Mouse (Mus musculus) NIH3T3 (cell line): Measurements from ENCODE around the gene Cbr3.
A peak's percentile ranks its signal among the peaks of the same experiment; 100 is the strongest.
"Not testable (repeated sequence)": the region's sequence is repeated elsewhere in the genome, so short reads cannot be mapped to it uniquely, and the experiment has no call there.

ENCODE experiments used
- DNase-seq: peaks from one replicate; pipeline ENCODE4 v3.0.0-alpha.2; 2012; ENCODE audit warnings: low read depth

Cbr3 gene

GRCm38 (mm10) chr16:93682689-93683507 lies at the start of gene Cbr3:
Gene Cbr3, plus strand, starts transcription at chr16:93683215.
- peak; percentile 81 for DNase-seq

- DNase-seq: peak; percentile 62
Observed at GRCm38 (mm10) chr16:93644006-93644405, 39.0 kb upstream of the Cbr3 start.

GRCm38 (mm10) chr16:93648441-93649183 lies 34.4 kb upstream of the Cbr3 start:
- DNase-seq: no peak

GRCm38 (mm10) chr16:93667976-93668375 lies 15.0 kb upstream of the Cbr3 start:
- DNase-seq: no peak

- no peak for DNase-seq
Observed at GRCm38 (mm10) chr16:93669521-93669920, 13.5 kb upstream of the Cbr3 start.

- DNase-seq: not testable (repeated sequence)
Observed at GRCm38 (mm10) chr16:93670466-93670865, 12.5 kb upstream of the Cbr3 start.

GRCm38 (mm10) chr16:93671064-93671463 lies 12.0 kb upstream of the Cbr3 start:
- no peak for DNase-seq

GRCm38 (mm10) chr16:93676376-93676775 lies 6.6 kb upstream of the Cbr3 start:
- no peak for DNase-seq

- DNase-seq: no peak
Observed at GRCm38 (mm10) chr16:93678206-93678605, 4.8 kb upstream of the Cbr3 start.

GRCm38 (mm10) chr16:93679165-93679564 lies 3.9 kb upstream of the Cbr3 start:
- no peak for DNase-seq

- DNase-seq: peak; percentile 67
Observed at GRCm38 (mm10) chr16:93682156-93682688, 793 bp upstream of the Cbr3 start.

GRCm38 (mm10) chr16:93683508-93684236 lies 657 bp downstream of the Cbr3 start:
- DNase-seq: peak; percentile 61

- peak; percentile 13 for DNase-seq
Observed at GRCm38 (mm10) chr16:93684441-93684840, 1.4 kb downstream of the Cbr3 start.

GRCm38 (mm10) chr16:93685783-93686182 lies 2.8 kb downstream of the Cbr3 start:
- not testable (repeated sequence) for DNase-seq

GRCm38 (mm10) chr16:93686421-93686820 lies 3.4 kb downstream of the Cbr3 start:
- no peak for DNase-seq

GRCm38 (mm10) chr16:93686945-93687344 lies 3.9 kb downstream of the Cbr3 start:
- DNase-seq: peak; percentile 64

- DNase-seq: no peak
Observed at GRCm38 (mm10) chr16:93691206-93691841, 8.3 kb downstream of the Cbr3 start.

- DNase-seq: no peak
Observed at GRCm38 (mm10) chr16:93692744-93693143, 9.7 kb downstream of the Cbr3 start.

GRCm38 (mm10) chr16:93707116-93707515 lies 24.1 kb downstream of the Cbr3 start:
- no peak for DNase-seq

GRCm38 (mm10) chr16:93709217-93709616 lies 26.2 kb downstream of the Cbr3 start:
- no peak for DNase-seq

GRCm38 (mm10) chr16:93710924-93711323 lies 27.9 kb downstream of the Cbr3 start:
- peak; percentile 90 for DNase-seq
